Mouse (Mus musculus): Measurements from ENCODE around the gene Kcng3.

The Kcng3 gene

DNA sequence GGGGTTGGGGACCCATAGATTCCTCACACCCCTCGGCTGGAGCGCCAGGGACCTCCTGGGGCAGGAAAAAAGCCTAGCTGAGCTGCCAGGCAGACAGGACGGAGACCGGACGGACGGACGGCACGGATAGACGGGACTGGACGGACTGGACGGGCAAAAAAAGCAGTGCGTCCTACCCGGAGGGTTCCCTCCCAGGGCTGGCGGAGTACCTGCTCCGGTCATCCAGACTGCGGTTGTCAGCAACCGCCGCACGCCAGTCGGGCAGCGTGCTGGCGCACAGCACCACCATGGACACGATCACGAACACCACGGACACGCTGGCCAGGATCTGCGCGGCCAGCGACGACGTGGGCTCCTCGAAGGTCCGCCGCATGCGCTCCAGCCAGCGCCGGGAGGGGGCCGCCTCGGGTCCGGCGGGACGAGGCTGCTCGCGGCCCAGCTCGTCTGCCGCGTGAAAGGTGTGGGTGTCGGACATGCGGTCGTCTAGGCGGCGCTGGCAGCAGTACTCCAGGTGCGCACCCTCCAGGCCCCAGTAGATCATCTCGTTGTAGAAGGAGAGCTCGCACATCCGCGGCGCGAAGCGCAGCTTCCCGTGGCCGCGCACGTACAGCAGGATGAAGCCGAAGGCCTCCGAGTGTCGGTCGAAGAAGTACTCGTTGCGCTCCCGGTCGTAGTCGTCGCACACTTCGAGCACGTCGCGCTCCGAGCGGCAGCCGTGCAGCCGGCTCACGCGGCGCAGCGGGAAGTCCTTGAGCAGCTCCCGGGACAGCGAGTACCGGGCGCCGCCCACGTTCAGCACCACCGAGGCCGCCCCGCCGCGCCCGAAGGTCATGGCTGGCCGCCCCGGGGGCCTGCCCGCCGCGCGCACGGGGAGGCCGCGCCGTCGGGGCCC, 662 bp downstream of the Kcng3 start:
- DNase-seq: no peak

- no peak for DNase-seq
These were observed 17.8 kb downstream of the Kcng3 start for GRCm38 (mm10) chr17:83613907-83614306.

DNA sequence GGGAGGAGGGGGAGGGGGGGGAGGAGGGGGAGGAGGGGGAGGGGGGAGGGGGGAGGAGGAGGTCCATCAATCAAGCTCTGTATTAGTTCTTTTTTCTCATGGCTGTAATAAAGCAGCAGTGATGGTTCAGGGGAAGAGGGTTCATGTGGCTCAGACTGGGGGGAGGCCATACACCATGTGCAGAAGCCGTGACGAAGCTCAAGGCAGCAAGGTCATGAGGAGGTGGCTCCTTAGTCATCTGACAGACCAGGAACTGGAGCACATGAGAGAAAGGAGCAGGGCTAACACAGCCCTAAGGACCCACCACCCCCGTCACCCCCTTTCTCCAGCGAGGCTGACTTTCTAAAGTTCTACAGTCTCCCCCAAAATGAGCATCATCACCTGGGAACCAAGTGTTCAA, 22.2 kb downstream of the Kcng3 start:
- DNase-seq: no peak

GRCm38 (mm10) chr17:83600976-83601375, 30.7 kb downstream of the Kcng3 start:
- DNase-seq: no peak

DNA sequence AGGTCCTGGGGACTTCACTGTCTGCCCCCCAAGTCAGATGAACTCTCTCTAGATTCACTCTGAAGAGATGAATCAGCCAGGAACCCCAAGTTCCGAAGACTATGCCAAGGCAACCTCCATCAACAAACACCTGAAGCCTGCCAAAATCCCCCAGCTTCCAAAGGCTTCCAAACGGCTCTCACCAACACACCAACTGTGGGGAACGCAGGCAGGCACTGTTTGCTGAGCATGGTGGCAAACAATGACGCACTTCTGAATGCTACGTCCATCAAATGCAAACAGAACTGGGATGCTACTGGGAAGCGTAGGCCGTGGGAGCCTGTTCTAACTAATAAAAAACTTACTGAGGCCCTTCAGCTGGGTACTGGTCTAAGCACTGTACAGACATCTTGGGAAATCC, 35.7 kb downstream of the Kcng3 start:
- no peak for DNase-seq

- no peak for DNase-seq
These were observed 37.2 kb downstream of the Kcng3 start for GRCm38 (mm10) chr17:83594526-83594925.

DNA sequence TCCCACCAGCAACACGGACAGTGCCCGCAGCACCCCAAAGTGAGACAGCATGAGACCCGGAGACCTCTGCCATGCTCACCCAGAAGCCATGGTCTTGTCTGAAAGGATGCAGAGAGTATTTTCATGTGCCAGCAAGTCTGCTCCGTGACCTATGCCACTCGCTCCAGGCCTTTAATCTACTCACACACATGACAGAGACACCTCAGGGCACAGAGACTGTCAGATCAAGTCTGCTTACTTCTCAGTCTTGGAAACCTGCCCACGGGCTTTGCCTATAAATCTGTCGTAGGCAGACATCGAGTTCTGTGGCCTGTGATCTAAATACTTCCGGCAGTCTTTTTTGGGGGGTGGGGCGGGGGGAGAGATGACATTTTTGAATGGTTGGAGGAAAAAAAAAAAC, 38.3 kb downstream of the Kcng3 start:
- no peak for DNase-seq

- no peak for DNase-seq
These were observed 42.9 kb downstream of the Kcng3 start for GRCm38 (mm10) chr17:83588663-83589341.

DNA sequence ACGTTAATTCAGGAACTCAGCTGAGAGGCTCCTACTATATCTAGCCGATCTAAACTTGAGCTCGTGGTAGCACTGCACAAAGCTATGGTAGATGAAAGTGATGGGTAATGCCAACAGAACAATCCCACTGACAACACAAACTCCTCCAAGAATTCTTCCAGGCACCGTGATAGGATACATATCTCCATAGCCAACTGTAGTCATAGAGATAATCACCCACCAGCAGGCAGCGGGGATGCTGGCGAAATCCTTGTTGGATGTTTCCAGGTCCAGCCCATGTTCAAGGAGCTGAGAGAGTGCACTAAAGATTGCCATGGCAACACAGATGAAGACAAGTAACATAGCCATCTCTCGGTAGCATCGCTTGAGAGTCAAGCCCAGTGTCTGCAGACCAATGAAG, 44.0 kb downstream of the Kcng3 start:
- DNase-seq: no peak

DNA sequence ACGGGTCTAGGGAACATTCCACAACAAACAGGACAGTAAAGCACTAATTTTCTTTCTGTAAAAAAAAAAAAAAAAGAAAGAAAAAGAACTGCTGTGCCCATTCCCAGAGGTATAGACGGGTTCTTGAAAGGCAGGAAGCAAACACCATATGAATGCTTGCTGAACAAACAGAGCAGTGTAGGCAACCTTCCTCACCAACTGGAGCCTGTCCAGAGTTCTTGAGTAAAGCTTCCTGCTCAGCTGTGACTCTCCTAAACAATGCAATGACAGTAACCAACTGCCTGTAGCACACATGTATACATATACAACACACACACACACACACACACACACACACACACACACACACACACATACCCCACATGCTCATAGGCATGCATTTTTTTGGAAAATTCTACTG, 49.1 kb downstream of the Kcng3 start:
- DNase-seq: no peak

GRCm38 (mm10) chr17:83580734-83581133, 51.0 kb downstream of the Kcng3 start:
- no peak for DNase-seq

GRCm38 (mm10) chr17:83576810-83577371, 54.8 kb downstream of the Kcng3 start:
- no peak for DNase-seq

DNA sequence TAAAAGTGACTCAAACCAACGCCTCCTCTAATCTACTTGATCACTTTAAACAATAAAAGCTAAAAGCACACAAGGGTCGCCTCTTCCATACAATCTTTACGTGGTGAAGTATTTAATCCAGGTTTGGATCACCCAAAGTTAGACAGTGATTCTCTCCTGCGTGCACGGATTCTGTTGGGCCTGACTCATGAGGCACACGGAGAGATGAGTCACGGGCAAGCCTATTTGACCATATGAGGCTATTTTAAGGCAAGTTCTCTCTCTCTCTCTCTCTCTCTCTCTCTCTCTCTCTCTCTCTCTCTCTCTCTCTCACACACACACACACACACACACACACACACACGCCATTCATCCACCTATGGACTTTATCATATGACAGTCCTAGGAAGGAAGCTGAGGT, 57.1 kb downstream of the Kcng3 start:
- no peak for DNase-seq

DNA sequence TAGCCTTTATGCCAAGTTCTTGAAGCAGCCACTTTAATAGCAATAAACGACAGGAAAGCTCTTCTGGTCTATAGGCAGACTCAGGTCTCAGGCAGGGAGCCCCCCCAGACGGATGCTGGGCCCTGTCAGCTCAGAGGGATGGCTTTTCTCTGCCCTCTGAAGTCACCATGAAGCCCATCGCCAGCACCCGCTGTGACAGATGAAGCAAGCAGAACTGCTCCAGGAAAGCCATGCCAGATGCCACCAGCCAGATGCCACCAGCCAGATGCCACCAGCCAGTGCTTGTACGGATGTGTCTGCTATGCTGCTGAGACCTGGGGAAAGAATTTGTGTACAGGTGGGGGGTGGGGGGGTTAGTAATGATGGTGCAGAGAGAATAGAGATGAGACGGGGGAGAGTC, 58.6 kb downstream of the Kcng3 start:
- no peak for DNase-seq

GRCm38 (mm10) chr17:83572366-83572765, 59.3 kb downstream of the Kcng3 start:
- DNase-seq: no peak

DNA sequence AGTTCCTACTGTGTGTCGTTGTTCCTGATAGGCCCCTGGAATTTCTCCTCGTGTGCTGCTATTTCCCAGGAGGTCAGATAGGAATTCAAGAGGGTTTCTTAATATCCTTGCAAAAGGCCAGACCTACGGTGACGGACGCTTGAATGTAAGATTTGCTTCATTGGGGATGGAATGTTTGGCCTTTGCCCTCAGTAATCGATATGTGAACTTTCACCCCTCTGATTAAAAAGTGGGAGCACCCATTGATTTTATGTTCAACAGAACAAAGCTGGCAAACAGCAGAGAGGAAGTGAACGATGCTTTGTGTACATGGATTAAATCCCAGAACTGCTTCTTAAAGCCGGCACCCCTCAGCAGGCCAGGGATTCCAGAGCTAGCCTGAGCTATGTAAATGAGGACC, 64.3 kb downstream of the Kcng3 start:
- no peak for DNase-seq

- peak; percentile 33 to 34 for DNase-seq
These were observed 66.2 kb downstream of the Kcng3 start for GRCm38 (mm10) chr17:83565506-83565905.

GRCm38 (mm10) chr17:83564119-83564820, 67.4 kb downstream of the Kcng3 start:
- DNase-seq: peak; percentile 14 to 23

DNA sequence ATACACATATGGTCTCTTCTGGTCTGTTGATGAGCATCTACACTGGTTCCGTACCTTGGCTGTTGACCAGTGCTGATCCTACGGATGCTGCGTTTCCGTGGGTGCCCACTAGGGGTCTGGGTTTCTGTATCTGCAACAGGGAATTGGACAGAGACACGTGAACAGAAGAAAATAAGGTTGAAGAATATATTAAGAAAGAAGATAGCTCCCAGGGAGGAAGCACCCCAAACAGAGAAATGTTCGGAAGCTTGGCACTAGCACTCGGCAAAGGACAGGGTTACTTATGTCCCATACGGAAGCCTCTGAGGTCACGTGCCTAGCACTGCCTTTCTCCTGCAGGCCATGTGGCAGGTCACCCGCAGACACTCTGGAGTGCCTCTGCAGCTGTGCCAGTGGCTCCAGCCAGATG, 68.0 kb downstream of the Kcng3 start:
- DNase-seq: peak; percentile 64 to 67

- no peak for DNase-seq
These were observed 69.3 kb downstream of the Kcng3 start for GRCm38 (mm10) chr17:83562153-83563010.

DNA sequence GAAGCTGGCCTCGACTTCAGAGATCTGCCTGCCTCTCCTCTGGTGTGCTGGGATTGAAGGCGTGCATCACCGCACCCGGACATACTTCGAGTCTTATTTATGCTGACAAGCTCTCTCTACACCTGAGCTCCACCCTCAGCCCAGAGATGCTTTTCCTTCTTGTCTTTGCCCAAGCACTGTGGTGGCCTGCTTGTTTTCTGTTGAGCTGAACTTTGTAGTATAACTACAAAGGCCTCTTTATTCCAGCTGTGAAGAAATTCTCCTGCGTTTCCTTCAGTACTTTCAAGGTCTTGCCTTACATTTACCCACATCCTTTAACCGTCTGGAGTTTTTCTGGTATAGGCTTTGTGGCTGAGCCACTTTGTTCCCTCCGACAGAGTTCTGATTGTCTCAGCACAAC, 72.6 kb downstream of the Kcng3 start:
- no peak for DNase-seq

DNA sequence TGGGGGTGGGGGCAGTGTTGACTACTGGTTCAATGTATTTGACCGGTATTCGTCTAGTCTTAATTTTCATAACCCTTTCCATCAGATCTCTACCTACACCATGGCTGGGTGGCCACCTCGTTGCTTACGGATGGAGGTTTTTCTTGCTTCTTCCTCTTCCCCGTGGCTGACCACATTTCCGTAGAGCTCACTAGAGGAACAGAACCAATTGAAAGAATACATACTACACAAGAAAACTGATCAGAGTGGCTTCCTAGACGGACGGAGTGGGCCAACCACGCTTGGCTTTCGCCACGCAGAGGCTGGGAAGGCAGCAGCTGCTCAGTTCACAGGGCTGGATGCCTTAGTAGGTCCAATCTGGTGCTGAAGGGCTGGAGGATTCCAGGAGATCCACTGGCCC, 75.9 kb downstream of the Kcng3 start:
- no peak for DNase-seq

Data from cerebellum, postnatal 36 days (tissue).